Mouse (Mus musculus) myocyte (in vitro differentiated cells): Measurements from ENCODE around the gene Zbtb38. TPM values are rescaled to one million over a fixed set of nuclear protein-coding genes. Genes with fewer than 3 reads are reported as not detected.

Experiments
- H3K27me3 ChIP-seq: one replicate; pipeline ENCODE4 v1.6.1; 2011; ENCODE audit not compliant: control insufficient read depth, insufficient read depth, insufficient read length
- H3K36me3 ChIP-seq: one replicate; pipeline ENCODE4 v1.6.1; 2011; ENCODE audit not compliant: control insufficient read depth, insufficient read depth
- H3K4me2 ChIP-seq: one replicate; pipeline ENCODE4 v1.6.1; 2011; ENCODE audit warnings: low read depth, control low read depth
- H3K4me3 ChIP-seq: one replicate; pipeline ENCODE4 v1.5.1; 2011; ENCODE audit warnings: mild to moderate bottlenecking, control low read depth, moderate library complexity
- H3K79me2 ChIP-seq: one replicate; pipeline ENCODE4 v1.6.1; 2011; ENCODE audit not compliant: control insufficient read depth, insufficient read depth
- H3ac ChIP-seq: one replicate; pipeline ENCODE4 v1.6.1; 2011; ENCODE audit not compliant: control insufficient read depth, insufficient read length
- CEBPB ChIP-seq: IDR thresholded peaks from 2 replicates; pipeline ENCODE4 v1.6.1; 2011; ENCODE audit warnings: mild to moderate bottlenecking, moderate library complexity; ENCODE audit not compliant: poor library complexity, insufficient read depth, severe bottlenecking
- E2F4 ChIP-seq: IDR thresholded peaks from one replicate; pipeline ENCODE4 v1.6.1; 2011; ENCODE audit warnings: mild to moderate bottlenecking, control low read depth, moderate library complexity; ENCODE audit not compliant: insufficient read depth
- MAX ChIP-seq: IDR thresholded peaks from one replicate; pipeline ENCODE4 v1.6.1; 2011; ENCODE audit warnings: low read depth, mild to moderate bottlenecking, control low read depth
- MYOD1 ChIP-seq, 3 experiments: IDR thresholded peaks; one replicate each; pipeline ENCODE4 v1.6.1; 2011; ENCODE audit warnings: control low read depth in 2 of 3, low read depth in 2 of 3, mild to moderate bottlenecking in 2 of 3, moderate library complexity in 1 of 3; ENCODE audit not compliant: insufficient read length in 2 of 3, control insufficient read depth in 1 of 3
- MYOG ChIP-seq, 3 experiments: IDR thresholded peaks; one replicate each; pipeline ENCODE4 v1.6.1; 2011; ENCODE audit warnings: control low read depth in 2 of 3, low read depth in 2 of 3, mild to moderate bottlenecking in 2 of 3; ENCODE audit not compliant: insufficient read length in 2 of 3, control insufficient read depth in 1 of 3, insufficient read depth in 1 of 3
- POLR2A ChIP-seq: IDR thresholded peaks from one replicate; pipeline ENCODE4 v1.6.1; 2011; ENCODE audit warnings: low read depth, mild to moderate bottlenecking, control low read depth, moderate library complexity; ENCODE audit not compliant: insufficient read length
- POLR2AphosphoS2 ChIP-seq: IDR thresholded peaks from one replicate; pipeline ENCODE4 v1.6.1; 2011; ENCODE audit warnings: low read depth, control low read depth; ENCODE audit not compliant: insufficient read length
- REST ChIP-seq: IDR thresholded peaks from one replicate; pipeline ENCODE4 v1.6.1; 2011; ENCODE audit warnings: mild to moderate bottlenecking, control low read depth, moderate library complexity; ENCODE audit not compliant: insufficient read depth, insufficient read length
- SRF ChIP-seq: IDR thresholded peaks from one replicate; pipeline ENCODE4 v1.6.1; 2011; ENCODE audit warnings: low read depth; ENCODE audit not compliant: control insufficient read depth, insufficient read length
- TCF12 ChIP-seq: IDR thresholded peaks from one replicate; pipeline ENCODE4 v1.6.1; 2011; ENCODE audit warnings: mild to moderate bottlenecking, control low read depth; ENCODE audit not compliant: poor library complexity, insufficient read depth, severe bottlenecking
- TCF3 ChIP-seq: IDR thresholded peaks from one replicate; pipeline ENCODE4 v1.6.1; 2011; ENCODE audit warnings: low read depth, control low read depth; ENCODE audit not compliant: insufficient read length
- USF1 ChIP-seq: IDR thresholded peaks from one replicate; pipeline ENCODE4 v1.6.1; 2011; ENCODE audit warnings: low read depth, mild to moderate bottlenecking, control low read depth, moderate library complexity
- polyA plus RNA-seq: library from polyadenylated mRNA; unstranded; fragments of >200 nt; fragmentation: generic; extraction: Trizol; gene quantifications from one replicate; pipeline ENCODE4 v1.2.1, GENCODE M21; 2012; ENCODE audit warnings: missing spikeins

Zbtb38 gene
- polyA plus RNA-seq, 1 experiment: 9.1 TPM

DNA sequence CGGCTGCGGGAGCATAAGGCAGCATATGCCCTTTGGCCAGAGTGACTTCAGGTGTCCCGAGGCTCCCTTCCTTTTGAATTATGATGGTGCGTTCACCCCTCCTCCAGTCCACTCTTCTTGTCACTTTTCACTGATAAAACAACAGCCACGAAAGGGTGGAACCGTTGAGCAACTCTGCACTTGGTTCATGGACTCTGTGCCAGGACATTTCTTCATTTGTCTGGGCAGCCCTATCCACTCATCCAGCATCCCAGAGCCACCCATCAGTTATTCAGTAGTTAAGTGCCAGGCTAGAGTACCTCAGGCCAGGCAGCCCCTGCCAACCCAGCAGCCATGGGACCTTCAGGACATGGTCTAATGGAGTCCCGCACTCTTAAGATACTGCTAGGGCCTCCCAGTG lies 114.1 kb downstream of the Zbtb38 start:
- Histone ChIP-seq H3K27me3 (no peaks in the 10 kb centered on the region), H3ac (no peak overlapping the region), H3K4me2 (no peak overlapping the region), H3K36me3 (no peaks in the 10 kb centered on the region), H3K79me2 (no peaks in the 10 kb centered on the region), H3K4me3 (no peak overlapping the region)
- TF ChIP-seq POLR2AphosphoS2 (no peak), MAX (no peak), REST (no peak), USF1 (no peak), TCF12 (no peak), MYOD1 (IDR thresholded peaks at IDR 0.05; ENCODE audit: control insufficient read depth in 1 of 3, insufficient read length in 2 of 3, low read depth in 2 of 3) (no peak), POLR2A (no peak), CEBPB (no peak), E2F4 (no peak), MYOG (IDR thresholded peaks at IDR 0.05; ENCODE audit: control insufficient read depth in 1 of 3, insufficient read depth in 1 of 3, insufficient read length in 2 of 3, low read depth in 2 of 3) (no peak), SRF (no peak)

DNA sequence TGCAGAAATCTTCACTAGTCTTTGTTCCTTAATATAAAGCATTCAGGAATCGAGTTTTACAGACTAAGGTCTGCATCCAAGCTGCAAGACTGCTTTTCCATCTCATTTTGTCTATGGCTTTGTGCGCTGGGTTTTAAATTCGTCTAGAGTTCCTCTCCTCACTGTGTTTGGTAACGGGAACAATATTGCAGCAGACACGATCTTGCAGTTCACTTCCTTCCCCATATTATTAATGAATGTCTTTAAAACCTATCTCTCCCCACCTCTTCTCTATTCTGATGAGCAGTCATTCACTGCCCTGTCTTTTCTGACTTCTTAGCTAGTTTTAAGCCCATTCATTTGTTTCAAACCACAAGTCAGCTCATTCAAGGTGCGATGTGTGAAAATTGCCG lies 115.5 kb downstream of the Zbtb38 start:
- Histone ChIP-seq H3K4me3 (no peak overlapping the region), H3K4me2 (no peak overlapping the region), H3K36me3 (no peaks in the 10 kb centered on the region), H3ac (no peak overlapping the region), H3K79me2 (no peaks in the 10 kb centered on the region), H3K27me3 (no peaks in the 10 kb centered on the region)
- TF ChIP-seq USF1 (no peak), MYOG (IDR thresholded peaks at IDR 0.05; ENCODE audit: control insufficient read depth in 1 of 3, insufficient read depth in 1 of 3, insufficient read length in 2 of 3, low read depth in 2 of 3) (no peak)

- TF ChIP-seq TCF12: no peak
- no peak for TF ChIP-seq CEBPB
- no peak for TF ChIP-seq MYOG (IDR thresholded peaks at IDR 0.05; ENCODE audit: control insufficient read depth in 1 of 3, insufficient read depth in 1 of 3, insufficient read length in 2 of 3, low read depth in 2 of 3)
- TF ChIP-seq SRF: no peak
- TF ChIP-seq TCF3: no peak
- no peak for TF ChIP-seq MYOD1 (IDR thresholded peaks at IDR 0.05; ENCODE audit: control insufficient read depth in 1 of 3, insufficient read length in 2 of 3, low read depth in 2 of 3)
- TF ChIP-seq E2F4: no peak
- no peak for TF ChIP-seq MAX
- TF ChIP-seq POLR2A: no peak
- TF ChIP-seq USF1: no peak
- TF ChIP-seq REST: no peak
- no peak for TF ChIP-seq POLR2AphosphoS2
- H3K79me2 ChIP-seq: no peaks in the 10 kb centered on the region
- H3K4me3 ChIP-seq: no peak overlapping the region
- H3K4me2 ChIP-seq: no peak overlapping the region
- no peaks in the 10 kb centered on the region for H3K36me3 ChIP-seq
- H3K27me3 ChIP-seq: no peaks in the 10 kb centered on the region
- H3ac ChIP-seq: no peak overlapping the region
Measured at GRCm38 (mm10) chr9:96636423-96637156, 116.0 kb downstream of the Zbtb38 start.

DNA sequence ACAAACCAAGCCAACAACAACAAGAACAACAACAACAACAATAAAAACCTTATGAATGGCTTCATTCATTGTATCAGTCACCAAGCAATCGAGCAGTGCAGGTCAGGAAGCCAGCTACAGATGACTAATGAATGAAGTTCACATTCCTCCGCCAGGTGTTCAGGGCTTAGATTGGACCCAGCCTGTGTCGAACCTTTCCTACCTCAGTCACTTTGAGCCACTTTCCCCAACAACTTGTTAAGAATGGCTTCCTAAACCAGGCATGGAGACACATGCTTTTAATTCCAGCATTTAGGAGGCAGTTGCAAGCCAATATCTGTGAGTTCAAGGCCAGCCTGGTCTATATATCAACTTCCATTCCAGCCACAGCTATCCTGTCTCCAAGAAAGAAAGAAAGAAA lies 116.7 kb downstream of the Zbtb38 start:
- no peak overlapping the region for H3K4me3 ChIP-seq
- H3K79me2 ChIP-seq: no peaks in the 10 kb centered on the region
- H3K36me3 ChIP-seq: no peaks in the 10 kb centered on the region
- H3K27me3 ChIP-seq: no peaks in the 10 kb centered on the region
- TF ChIP-seq MYOD1 (IDR thresholded peaks at IDR 0.05; ENCODE audit: control insufficient read depth in 1 of 3, insufficient read length in 2 of 3, low read depth in 2 of 3) (no peak), TCF12 (no peak), USF1 (no peak), E2F4 (no peak), TCF3 (no peak), SRF (no peak), REST (no peak), CEBPB (no peak), POLR2A (no peak), MYOG (IDR thresholded peaks at IDR 0.05; ENCODE audit: control insufficient read depth in 1 of 3, insufficient read depth in 1 of 3, insufficient read length in 2 of 3, low read depth in 2 of 3) (no peak), MAX (no peak), POLR2AphosphoS2 (no peak)
- H3ac ChIP-seq: no peak overlapping the region
- H3K4me2 ChIP-seq: no peak overlapping the region

DNA sequence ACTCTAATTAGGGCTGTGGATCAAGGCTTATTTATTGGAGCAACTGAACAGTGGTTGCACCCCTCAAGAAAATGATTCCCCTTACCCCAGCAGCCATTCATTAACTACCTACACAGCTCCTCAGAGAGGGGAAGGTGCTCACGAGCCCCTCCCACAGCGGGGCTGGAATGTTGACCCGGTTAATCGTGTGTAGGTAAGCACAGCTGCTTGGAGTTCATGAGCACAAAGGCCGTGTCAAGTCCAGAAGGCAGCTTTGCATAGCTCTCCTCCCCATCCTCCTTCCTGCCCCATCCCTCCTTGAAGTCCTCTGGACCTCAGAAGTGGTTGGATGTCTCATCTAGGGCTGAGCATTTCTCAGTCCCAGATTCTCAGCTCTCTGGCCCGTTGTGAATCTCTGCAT lies 117.5 kb downstream of the Zbtb38 start:
- Histone ChIP-seq H3K79me2 (peaks cover 4% of the 10 kb centered on the region), H3K4me3 (no peak overlapping the region), H3K36me3 (no peaks in the 10 kb centered on the region), H3K27me3 (no peaks in the 10 kb centered on the region), H3ac (no peak overlapping the region), H3K4me2 (no peak overlapping the region)
- TF ChIP-seq POLR2A (no peak), MYOG (IDR thresholded peaks at IDR 0.05; ENCODE audit: control insufficient read depth in 1 of 3, insufficient read depth in 1 of 3, insufficient read length in 2 of 3, low read depth in 2 of 3) (no peak), E2F4 (no peak), MAX (no peak), REST (no peak), TCF3 (no peak), USF1 (no peak), POLR2AphosphoS2 (no peak), SRF (no peak), CEBPB (no peak), MYOD1 (IDR thresholded peaks at IDR 0.05; ENCODE audit: control insufficient read depth in 1 of 3, insufficient read length in 2 of 3, low read depth in 2 of 3) (no peak), TCF12 (no peak)
